Mouse (Mus musculus): ENCODE measurements around the gene Kcnj6. TPM values are rescaled to one million over a fixed set of nuclear protein-coding genes. Genes with fewer than 3 reads are reported as not detected.

The Kcnj6 gene
- total RNA-seq, 1 experiment: not detected

- no peak overlapping the region for H3K9ac ChIP-seq (ENCODE audit: insufficient read depth, low read depth, low read length, poor library complexity, severe bottlenecking)
- H3K4me3 ChIP-seq (ENCODE audit: insufficient read depth in 1 of 2, low read depth in 1 of 2, low read length in 2 of 2, poor library complexity in 1 of 2, severe bottlenecking in 1 of 2): no peak overlapping the region
- no peaks in the 10 kb centered on the region for H3K36me3 ChIP-seq (ENCODE audit: control insufficient read depth, insufficient read depth, low read length, poor library complexity, severe bottlenecking)
- no peaks in the 10 kb centered on the region for H3K9me3 ChIP-seq (ENCODE audit: control insufficient read depth, insufficient read depth, low read depth, low read length)
- H3K27ac ChIP-seq (ENCODE audit: insufficient read depth, low read depth, low read length, poor library complexity, severe bottlenecking): no peak overlapping the region
- in situ Hi-C loops (cut with MboI; ENCODE audit: low sequenced_read_pairs in 2 of 2, unreplicated experiment in 2 of 2): no loop called here
- no peak for DNase-seq (ENCODE audit: low read depth, low spot score)
- H3K4me1 ChIP-seq (ENCODE audit: control insufficient read depth in 2 of 2, insufficient read depth in 2 of 2, low read length in 2 of 2, poor library complexity in 1 of 2): no peaks in the 10 kb centered on the region
- no peak for TF ChIP-seq MAFK (IDR thresholded peaks at IDR 0.05; ENCODE audit: insufficient read depth, low read depth, low read length)
- TF ChIP-seq ZNF384 (IDR thresholded peaks at IDR 0.05; ENCODE audit: low read depth, low read length): no peak
- TF ChIP-seq CHD2 (IDR thresholded peaks at IDR 0.05; ENCODE audit: low read depth, low read length): no peak
- no peak for TF ChIP-seq HCFC1 (IDR thresholded peaks at IDR 0.05; ENCODE audit: borderline replicate concordance, insufficient read depth, low read length)
- TF ChIP-seq ZC3H11A (IDR thresholded peaks at IDR 0.05; ENCODE audit: borderline replicate concordance, low read depth, low read length): no peak
These were observed 108.9 kb downstream of the Kcnj6 start for GRCm38 (mm10) chr16:94888554-94888953.

- in situ Hi-C loops (cut with MboI; ENCODE audit: low sequenced_read_pairs in 2 of 2, unreplicated experiment in 2 of 2): no loop called here
- TF ChIP-seq MAFK (IDR thresholded peaks at IDR 0.05; ENCODE audit: insufficient read depth, low read depth, low read length) (no peak), ZC3H11A (IDR thresholded peaks at IDR 0.05; ENCODE audit: borderline replicate concordance, low read depth, low read length) (no peak), CHD2 (IDR thresholded peaks at IDR 0.05; ENCODE audit: low read depth, low read length) (no peak), HCFC1 (IDR thresholded peaks at IDR 0.05; ENCODE audit: borderline replicate concordance, insufficient read depth, low read length) (no peak), ZNF384 (IDR thresholded peaks at IDR 0.05; ENCODE audit: low read depth, low read length) (no peak)
- Histone ChIP-seq H3K4me3 (ENCODE audit: insufficient read depth in 1 of 2, low read depth in 1 of 2, low read length in 2 of 2, poor library complexity in 1 of 2, severe bottlenecking in 1 of 2) (no peak overlapping the region), H3K9ac (ENCODE audit: insufficient read depth, low read depth, low read length, poor library complexity, severe bottlenecking) (no peak overlapping the region), H3K9me3 (ENCODE audit: control insufficient read depth, insufficient read depth, low read depth, low read length) (no peaks in the 10 kb centered on the region), H3K36me3 (ENCODE audit: control insufficient read depth, insufficient read depth, low read length, poor library complexity, severe bottlenecking) (no peaks in the 10 kb centered on the region), H3K27ac (ENCODE audit: insufficient read depth, low read depth, low read length, poor library complexity, severe bottlenecking) (no peak overlapping the region), H3K4me1 (ENCODE audit: control insufficient read depth in 2 of 2, insufficient read depth in 2 of 2, low read length in 2 of 2, poor library complexity in 1 of 2) (no peaks in the 10 kb centered on the region)
- DNase-seq (ENCODE audit: low read depth, low spot score): no peak
These were observed 111.1 kb downstream of the Kcnj6 start for GRCm38 (mm10) chr16:94886398-94886797.

- Histone ChIP-seq H3K4me3 (ENCODE audit: insufficient read depth in 1 of 2, low read depth in 1 of 2, low read length in 2 of 2, poor library complexity in 1 of 2, severe bottlenecking in 1 of 2) (no peak overlapping the region), H3K9ac (ENCODE audit: insufficient read depth, low read depth, low read length, poor library complexity, severe bottlenecking) (no peak overlapping the region), H3K4me1 (ENCODE audit: control insufficient read depth in 2 of 2, insufficient read depth in 2 of 2, low read length in 2 of 2, poor library complexity in 1 of 2) (no peaks in the 10 kb centered on the region), H3K27ac (ENCODE audit: insufficient read depth, low read depth, low read length, poor library complexity, severe bottlenecking) (no peak overlapping the region), H3K9me3 (ENCODE audit: control insufficient read depth, insufficient read depth, low read depth, low read length) (no peaks in the 10 kb centered on the region), H3K36me3 (ENCODE audit: control insufficient read depth, insufficient read depth, low read length, poor library complexity, severe bottlenecking) (no peaks in the 10 kb centered on the region)
- no peak for DNase-seq (ENCODE audit: low read depth, low spot score)
- TF ChIP-seq ZNF384 (IDR thresholded peaks at IDR 0.05; ENCODE audit: low read depth, low read length) (no peak), MAFK (IDR thresholded peaks at IDR 0.05; ENCODE audit: insufficient read depth, low read depth, low read length) (no peak), CHD2 (IDR thresholded peaks at IDR 0.05; ENCODE audit: low read depth, low read length) (no peak), HCFC1 (IDR thresholded peaks at IDR 0.05; ENCODE audit: borderline replicate concordance, insufficient read depth, low read length) (no peak), ZC3H11A (IDR thresholded peaks at IDR 0.05; ENCODE audit: borderline replicate concordance, low read depth, low read length) (no peak)
- in situ Hi-C loops (cut with MboI; ENCODE audit: low sequenced_read_pairs in 2 of 2, unreplicated experiment in 2 of 2): no loop called here
These were observed 112.4 kb downstream of the Kcnj6 start for GRCm38 (mm10) chr16:94885062-94885461.

DNA sequence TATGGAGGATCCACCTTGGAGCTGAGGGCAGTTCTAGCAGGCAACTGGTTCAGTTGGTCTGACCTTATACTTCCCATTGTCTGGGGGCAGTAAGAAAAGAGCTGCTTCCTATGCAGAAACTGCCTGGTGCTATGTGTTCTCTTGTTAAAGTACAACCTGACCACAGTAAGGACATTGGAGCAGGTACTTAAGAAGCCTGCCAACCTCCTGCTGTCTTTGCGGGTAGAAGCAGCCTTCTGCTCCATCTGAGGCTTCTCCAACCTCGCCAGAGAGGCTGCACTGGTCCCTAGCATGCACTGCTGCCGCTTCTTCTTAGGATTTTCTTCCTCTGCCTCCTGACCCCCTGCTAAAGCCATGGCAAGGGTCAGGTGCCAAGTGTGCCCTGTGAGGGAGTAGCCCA, 113.6 kb downstream of the Kcnj6 start:
- no peak for TF ChIP-seq CHD2 (IDR thresholded peaks at IDR 0.05; ENCODE audit: low read depth, low read length)
- TF ChIP-seq MAFK (IDR thresholded peaks at IDR 0.05; ENCODE audit: insufficient read depth, low read depth, low read length): no peak
- TF ChIP-seq HCFC1 (IDR thresholded peaks at IDR 0.05; ENCODE audit: borderline replicate concordance, insufficient read depth, low read length): no peak
- no peak for TF ChIP-seq ZC3H11A (IDR thresholded peaks at IDR 0.05; ENCODE audit: borderline replicate concordance, low read depth, low read length)
- no peak for TF ChIP-seq ZNF384 (IDR thresholded peaks at IDR 0.05; ENCODE audit: low read depth, low read length)
- no peaks in the 10 kb centered on the region for H3K4me1 ChIP-seq (ENCODE audit: control insufficient read depth in 2 of 2, insufficient read depth in 2 of 2, low read length in 2 of 2, poor library complexity in 1 of 2)
- in situ Hi-C loops (cut with MboI; ENCODE audit: low sequenced_read_pairs in 2 of 2, unreplicated experiment in 2 of 2): no loop called here

GRCm38 (mm10) chr16:94883196-94883595, 114.3 kb downstream of the Kcnj6 start:
- H3K9ac ChIP-seq (ENCODE audit: insufficient read depth, low read depth, low read length, poor library complexity, severe bottlenecking): no peak overlapping the region
- DNase-seq (ENCODE audit: low read depth, low spot score): no peak
- H3K4me1 ChIP-seq (ENCODE audit: control insufficient read depth in 2 of 2, insufficient read depth in 2 of 2, low read length in 2 of 2, poor library complexity in 1 of 2): no peaks in the 10 kb centered on the region
- in situ Hi-C loops (cut with MboI; ENCODE audit: low sequenced_read_pairs in 2 of 2, unreplicated experiment in 2 of 2): no loop called here
- no peaks in the 10 kb centered on the region for H3K9me3 ChIP-seq (ENCODE audit: control insufficient read depth, insufficient read depth, low read depth, low read length)
- no peak overlapping the region for H3K4me3 ChIP-seq (ENCODE audit: insufficient read depth in 1 of 2, low read depth in 1 of 2, low read length in 2 of 2, poor library complexity in 1 of 2, severe bottlenecking in 1 of 2)
- no peaks in the 10 kb centered on the region for H3K36me3 ChIP-seq (ENCODE audit: control insufficient read depth, insufficient read depth, low read length, poor library complexity, severe bottlenecking)
- H3K27ac ChIP-seq (ENCODE audit: insufficient read depth, low read depth, low read length, poor library complexity, severe bottlenecking): no peak overlapping the region
- no peak for TF ChIP-seq MAFK (IDR thresholded peaks at IDR 0.05; ENCODE audit: insufficient read depth, low read depth, low read length)
- no peak for TF ChIP-seq CHD2 (IDR thresholded peaks at IDR 0.05; ENCODE audit: low read depth, low read length)
- no peak for TF ChIP-seq HCFC1 (IDR thresholded peaks at IDR 0.05; ENCODE audit: borderline replicate concordance, insufficient read depth, low read length)
- TF ChIP-seq ZC3H11A (IDR thresholded peaks at IDR 0.05; ENCODE audit: borderline replicate concordance, low read depth, low read length): no peak
- no peak for TF ChIP-seq ZNF384 (IDR thresholded peaks at IDR 0.05; ENCODE audit: low read depth, low read length)

More for the DNA sequence above, 113.6 kb downstream of the Kcnj6 start:
- no peak overlapping the region for H3K9ac ChIP-seq (ENCODE audit: insufficient read depth, low read depth, low read length, poor library complexity, severe bottlenecking)
- DNase-seq (ENCODE audit: low read depth, low spot score): no peak
- H3K9me3 ChIP-seq (ENCODE audit: control insufficient read depth, insufficient read depth, low read depth, low read length): no peaks in the 10 kb centered on the region
- no peak overlapping the region for H3K27ac ChIP-seq (ENCODE audit: insufficient read depth, low read depth, low read length, poor library complexity, severe bottlenecking)
- H3K4me3 ChIP-seq (ENCODE audit: insufficient read depth in 1 of 2, low read depth in 1 of 2, low read length in 2 of 2, poor library complexity in 1 of 2, severe bottlenecking in 1 of 2): no peak overlapping the region
- no peaks in the 10 kb centered on the region for H3K36me3 ChIP-seq (ENCODE audit: control insufficient read depth, insufficient read depth, low read length, poor library complexity, severe bottlenecking)

Measured in ES-E14 (cell line).